Mouse (Mus musculus) kidney, postnatal 4 days (tissue): ENCODE data around the gene Ssxb8.
A peak's percentile ranks its signal among the peaks of the same experiment; 100 is the strongest.
"Not testable (repeated sequence)": the region's sequence is repeated elsewhere in the genome, so short reads cannot be mapped to it uniquely, and the experiment has no call there.

Experiments used
- DNase-seq, 2 experiments: peaks; one replicate each; pipeline ENCODE4 v3.0.0; 2021; ENCODE audit warnings: mixed read lengths in 2 of 2

Ssxb8 gene

GRCm38 (mm10) chrX:8690744-8691143 is at the start of gene Ssxb8:
Gene Ssxb8 (minus strand): TSS chrX:8690844.
- not testable (repeated sequence) for DNase-seq

- DNase-seq = peak; percentile 27 to 57
These were observed 42.3 kb upstream of the Ssxb8 start for GRCm38 (mm10) chrX:8732907-8733306.

GRCm38 (mm10) chrX:8663085-8663484 is 27.6 kb downstream of the Ssxb8 start:
- no peak for DNase-seq
